Mouse (Mus musculus) leukemia stem cell, adult 10-12 weeks (primary cell): ENCODE measurements around the gene Th. TPM values are rescaled to one million over a fixed set of nuclear protein-coding genes. Genes with fewer than 3 reads are reported as not detected.

Experiments
- polyA plus RNA-seq: library from polyadenylated mRNA; stranded (reverse); fragments of >175 nt; gene quantifications from 2 replicates; pipeline ENCODE4 v1.2.3, GENCODE M21; 2012; ENCODE audit warnings: low replicate concordance

Gene Th
- not detected in 2 replicates for polyA plus RNA-seq

DNA sequence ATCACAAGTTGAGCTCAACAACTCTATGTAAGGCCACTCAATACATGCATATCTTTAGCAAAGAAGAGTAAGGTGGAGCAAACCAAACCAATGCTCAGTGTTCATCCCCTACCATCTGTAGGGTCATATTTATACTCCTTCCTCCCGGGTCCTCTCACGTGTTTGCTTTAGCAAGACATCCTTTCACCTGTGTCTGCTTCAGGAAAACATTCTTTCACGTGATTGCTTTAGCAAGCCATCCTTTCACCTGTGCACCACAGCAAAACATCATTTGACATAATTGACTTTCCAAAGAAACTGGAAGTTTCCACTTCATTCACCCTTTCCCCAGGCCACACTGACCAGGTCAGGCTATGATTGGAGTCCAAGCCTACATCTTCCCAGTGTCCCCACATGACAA lies at the start of gene Th:
Gene Th, minus strand, starts transcription at position 101 of the 400 bp plus-strand sequence.

DNA sequence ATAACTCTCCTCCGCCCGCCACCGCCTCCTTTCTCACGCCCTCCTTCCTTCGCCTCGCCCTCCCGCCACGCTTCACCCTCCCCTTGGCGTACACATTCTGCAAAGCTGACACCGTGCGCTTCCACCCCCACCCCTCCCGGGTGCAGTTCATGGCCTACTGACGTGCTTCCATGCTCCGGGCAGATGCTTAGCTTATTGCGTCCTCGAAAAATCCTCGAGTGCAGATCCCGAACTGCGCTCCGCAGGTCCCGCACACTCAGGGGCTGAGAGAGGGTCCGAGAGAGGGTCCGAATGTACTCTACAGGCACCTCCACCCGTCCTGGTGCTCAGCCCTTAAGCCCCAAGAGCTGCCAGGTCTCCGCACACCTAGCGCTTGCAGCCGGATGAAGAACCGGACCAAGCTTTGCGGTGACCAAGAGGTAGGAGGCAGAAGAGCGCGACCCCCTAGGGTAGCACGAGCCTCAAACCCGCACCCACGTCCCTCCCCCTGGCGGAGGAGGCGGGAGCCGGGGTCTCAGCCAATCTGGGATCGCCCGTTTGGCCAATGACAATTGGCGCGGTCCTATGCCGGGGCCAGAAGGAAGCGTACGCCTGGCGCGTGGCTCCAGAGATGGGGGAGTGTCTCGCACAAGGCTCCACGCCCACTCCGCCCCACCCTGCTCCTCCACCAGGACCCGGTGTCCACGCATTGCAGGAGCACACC lies 38.0 kb upstream of the Th start, which contains the start of gene Ascl2:
Gene Ascl2, minus strand, starts transcription at position 456 of the 703 bp plus-strand sequence.

Other genes with a start within 250 kb of the Th start
- not detected in 2 replicates for gene Ins2, start 187.7 kb downstream of the Th start, polyA plus RNA-seq
- 0.84 and 2.5 TPM in 2 replicates for gene Ascl2, start 38.1 kb upstream of the Th start, polyA plus RNA-seq
- 40.2 and 49.2 TPM in 2 replicates for gene Tspan32, start 73.9 kb upstream of the Th start, polyA plus RNA-seq
- gene Cd81, start 121.6 kb upstream of the Th start, polyA plus RNA-seq, result 156 and 464 TPM in 2 replicates
- 283 and 335 TPM in 2 replicates for gene Tssc4, start 138.1 kb upstream of the Th start, polyA plus RNA-seq
- gene Trpm5, start 163.5 kb upstream of the Th start, polyA plus RNA-seq, result 0.07 and 0.19 TPM in 2 replicates
- gene Kcnq1, start 175.2 kb upstream of the Th start, polyA plus RNA-seq, result 0.15 and 0.33 TPM in 2 replicates